Mouse (Mus musculus) bone marrow, adult 2 months (tissue): ENCODE data around the gene Aldh6a1.

Experiments used
- CTCF ChIP-seq: fragments of 200-500 bp; IDR thresholded peaks from 2 replicates; pipeline ENCODE4 v1.5.1; 2011; ENCODE audit warnings: low read length, control low read depth; ENCODE audit not compliant: control insufficient read depth, insufficient read depth
- POLR2A ChIP-seq: fragments of 200-500 bp; IDR thresholded peaks from 2 replicates; pipeline ENCODE4 v1.6.1; 2011; ENCODE audit warnings: low read depth, mild to moderate bottlenecking, control low read depth, low read length, borderline replicate concordance; ENCODE audit not compliant: control insufficient read depth

DNA sequence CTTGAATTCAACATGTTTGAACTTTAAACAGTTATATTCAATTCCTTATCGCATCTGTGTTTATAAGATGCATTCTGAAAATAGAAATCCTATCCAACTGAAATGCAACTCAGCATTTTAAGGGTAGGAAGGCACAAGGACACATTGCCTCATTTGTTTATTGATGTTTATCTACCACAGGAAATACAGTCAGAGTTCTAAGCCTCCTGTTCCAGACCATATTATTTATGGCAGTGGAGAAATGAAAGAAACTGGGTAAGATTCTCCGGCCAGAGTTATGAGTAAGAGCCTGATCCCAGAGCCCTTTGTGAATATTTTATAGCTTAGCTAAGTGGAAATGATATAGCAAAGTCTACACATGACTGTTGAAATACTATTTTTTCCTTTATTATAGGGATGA lies 21.0 kb downstream of the Aldh6a1 start:
- TF ChIP-seq CTCF (no peak), POLR2A (no peak)
